Mouse (Mus musculus) erythroblast, adult 5-6 weeks (primary cell): ENCODE results near the gene BC028528. TPM values are rescaled to one million over a fixed set of nuclear protein-coding genes. Genes with fewer than 3 reads are reported as not detected.
"Not testable (repeated sequence)": the region's sequence is repeated elsewhere in the genome, so short reads cannot be mapped to it uniquely, and the experiment has no call there.

Source experiments
- ATAC-seq: replicated peaks from 2 replicates; pipeline ENCODE4 v1.8.0; 2016; ENCODE audit warnings: moderate number of reproducible peaks, mild to moderate bottlenecking, moderate TSS enrichment, inconsistent platforms; ENCODE audit not compliant: poor library complexity, low FRiP score, severe bottlenecking
- total RNA-seq, 2 experiments: library from RNA; stranded (forward) in 1 of 2; stranded (reverse) in 1 of 2; fragments of 150-400 nt in 1 of 2; fragments of 200-764, 138-1000 nt in 1 of 2; gene quantifications; 2 replicates each; pipeline versions ENCODE4 v1.2.3 to v1.2.4; 2015 to 2017; ENCODE audit warnings: low replicate concordance in 2 of 2

BC028528 gene
- total RNA-seq, 2 experiments from 2014 or later = 15.9 to 37.9 TPM

GRCm38 (mm10) chr3:95882816-95883425, 8.9 kb downstream of the BC028528 start:
- no peak for ATAC-seq

GRCm38 (mm10) chr3:95881979-95882815, 9.6 kb downstream of the BC028528 start, which contains the start of gene Ciart:
Gene Ciart, minus strand, starts transcription at chr3:95882251.
- ATAC-seq = peak; percentile 99

DNA sequence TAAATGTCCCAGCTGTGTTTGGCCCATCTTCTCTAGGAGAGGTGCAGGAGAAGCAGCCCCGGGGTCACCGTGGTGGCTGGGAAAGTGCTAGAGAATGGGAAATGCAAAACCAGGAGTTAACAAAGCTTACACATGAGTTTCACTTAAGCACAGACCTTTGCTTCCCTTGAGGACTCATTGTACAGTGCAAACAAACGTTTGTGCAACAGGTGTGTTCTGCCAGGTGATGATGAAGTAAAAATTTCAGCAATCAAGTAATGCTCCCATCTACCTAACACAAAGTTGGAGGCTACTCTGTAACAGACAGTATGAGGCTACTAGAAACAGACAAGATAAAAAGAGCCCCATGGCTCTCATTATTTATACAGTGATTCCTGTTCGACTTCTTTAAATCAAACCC, 12.7 kb downstream of the BC028528 start:
- ATAC-seq = no peak

GRCm38 (mm10) chr3:95872048-95872447, 19.8 kb downstream of the BC028528 start:
- peak; percentile 24; the same call in 1 of the 2 replicates for ATAC-seq

GRCm38 (mm10) chr3:95871392-95871867, 20.4 kb downstream of the BC028528 start, which contains the start of gene Mrps21:
Gene Mrps21, minus strand, starts transcription at chr3:95871519.
- ATAC-seq = peak; percentile 94

- ATAC-seq = peak; percentile 28; the same call in 1 of the 2 replicates
Measured at GRCm38 (mm10) chr3:95870976-95871375, 20.8 kb downstream of the BC028528 start.

GRCm38 (mm10) chr3:95867408-95867807, 24.4 kb downstream of the BC028528 start:
- no peak for ATAC-seq

DNA sequence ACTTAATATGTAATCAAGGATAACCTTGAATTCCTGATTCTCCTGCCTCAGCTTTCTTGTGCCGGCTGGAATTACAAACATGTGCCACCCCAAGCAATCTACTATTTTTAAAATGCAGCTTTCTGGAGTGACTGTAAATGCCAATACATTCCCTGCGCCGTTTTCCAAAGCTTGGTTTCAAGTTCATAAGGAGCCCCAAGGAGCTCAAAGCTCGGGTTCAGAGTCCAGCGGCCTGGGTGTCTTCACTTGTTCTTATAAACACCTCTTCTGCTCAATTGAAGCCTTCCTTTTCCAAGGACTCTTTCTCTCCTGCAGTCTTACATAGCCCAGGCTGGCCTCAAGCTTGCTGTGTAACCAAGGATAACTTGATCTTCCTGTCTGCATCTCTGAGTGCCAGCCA, 25.7 kb downstream of the BC028528 start:
- no peak for ATAC-seq

GRCm38 (mm10) chr3:95865571-95865970, 26.2 kb downstream of the BC028528 start:
- no peak for ATAC-seq

DNA sequence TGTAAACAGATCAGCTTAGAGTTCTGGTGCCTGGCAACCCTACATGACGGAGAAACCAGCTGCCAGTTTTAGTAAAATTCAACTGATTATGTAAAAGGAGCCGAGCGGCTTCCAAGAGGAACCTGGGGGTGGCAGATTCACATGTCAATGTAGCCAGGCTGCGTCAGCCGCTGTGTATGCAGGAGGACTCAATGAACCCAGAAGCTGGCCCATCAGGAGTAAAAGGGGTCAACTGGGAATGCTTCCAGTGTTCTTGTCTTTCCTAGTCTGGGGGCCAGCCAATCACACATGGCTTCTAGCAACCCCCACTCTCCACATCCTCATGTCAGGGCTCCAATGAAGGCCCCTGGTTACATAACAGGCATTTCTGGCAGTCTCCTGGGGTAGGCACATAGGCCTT, 26.8 kb downstream of the BC028528 start:
- no peak for ATAC-seq

GRCm38 (mm10) chr3:95863578-95863977, 28.2 kb downstream of the BC028528 start:
- no peak for ATAC-seq

DNA sequence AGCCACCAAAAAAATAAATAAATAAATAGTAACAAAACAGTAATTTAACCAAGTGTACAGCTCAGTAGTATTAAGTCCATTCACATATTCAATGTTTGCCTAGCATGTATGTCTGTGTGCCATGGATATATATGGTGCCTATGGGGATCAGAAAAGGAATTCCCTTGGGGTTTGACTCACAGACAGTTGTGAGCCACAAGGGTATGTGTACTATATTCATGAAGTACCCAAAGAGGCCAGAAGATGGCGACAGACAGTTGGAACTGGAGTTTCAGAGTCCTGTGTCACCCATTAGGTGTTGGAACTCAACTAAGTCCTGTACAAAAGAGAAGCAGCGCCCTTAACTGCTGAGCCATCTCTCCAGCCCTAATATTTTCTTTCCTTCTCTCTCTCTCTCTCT, 30.0 kb downstream of the BC028528 start:
- peak; percentile 91 for ATAC-seq

- ATAC-seq = no peak
Measured at GRCm38 (mm10) chr3:95861216-95861615, 30.6 kb downstream of the BC028528 start.

- ATAC-seq = no peak
Measured at GRCm38 (mm10) chr3:95860323-95860722, 31.5 kb downstream of the BC028528 start.

GRCm38 (mm10) chr3:95858278-95858677, 33.5 kb downstream of the BC028528 start:
- not testable (repeated sequence) for ATAC-seq

DNA sequence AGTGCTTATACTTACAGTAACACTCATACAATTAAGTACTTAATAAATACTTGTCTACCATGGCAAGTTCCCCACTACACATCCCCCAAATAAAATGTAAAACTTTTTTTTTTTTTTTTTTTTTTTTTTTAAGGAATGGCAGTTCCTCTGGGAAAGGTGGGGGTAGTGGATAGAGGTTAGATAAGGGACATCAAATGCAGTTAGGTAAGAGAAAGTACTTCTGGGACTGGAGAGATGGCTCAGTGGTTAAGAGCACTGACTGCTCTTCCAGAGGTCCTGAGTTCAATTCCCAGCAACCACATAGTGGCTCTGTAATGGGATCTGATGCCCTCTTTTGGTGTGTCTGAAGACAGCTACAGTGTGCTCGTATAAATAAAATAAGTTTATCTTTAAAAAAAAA, 34.8 kb downstream of the BC028528 start:
- ATAC-seq = not testable (repeated sequence)

DNA sequence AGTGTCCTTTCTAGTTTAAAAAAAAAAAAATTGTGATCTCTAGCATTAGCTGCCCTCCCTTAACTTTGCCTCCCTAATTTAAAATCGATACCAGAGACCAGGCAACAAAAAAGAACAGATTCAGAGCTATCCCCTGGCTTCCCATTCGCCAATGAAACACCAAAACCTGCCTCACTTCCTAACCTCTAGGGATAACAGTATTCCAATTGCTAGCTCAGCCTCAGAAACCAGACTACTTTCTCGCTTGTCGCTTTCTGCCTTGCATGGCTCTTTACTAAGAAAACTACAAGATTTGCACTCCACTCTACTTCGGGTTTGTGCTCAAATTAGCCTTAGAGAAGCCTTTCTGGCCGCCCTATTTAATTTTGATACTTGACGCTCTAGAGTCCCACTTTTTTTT, 35.7 kb downstream of the BC028528 start:
- peak; percentile 16 for ATAC-seq

- ATAC-seq = peak; percentile 97
Measured at GRCm38 (mm10) chr3:95855502-95856089, 36.2 kb downstream of the BC028528 start, which contains the start of gene Prpf3. Gene Prpf3, minus strand, starts transcription at chr3:95855885.

DNA sequence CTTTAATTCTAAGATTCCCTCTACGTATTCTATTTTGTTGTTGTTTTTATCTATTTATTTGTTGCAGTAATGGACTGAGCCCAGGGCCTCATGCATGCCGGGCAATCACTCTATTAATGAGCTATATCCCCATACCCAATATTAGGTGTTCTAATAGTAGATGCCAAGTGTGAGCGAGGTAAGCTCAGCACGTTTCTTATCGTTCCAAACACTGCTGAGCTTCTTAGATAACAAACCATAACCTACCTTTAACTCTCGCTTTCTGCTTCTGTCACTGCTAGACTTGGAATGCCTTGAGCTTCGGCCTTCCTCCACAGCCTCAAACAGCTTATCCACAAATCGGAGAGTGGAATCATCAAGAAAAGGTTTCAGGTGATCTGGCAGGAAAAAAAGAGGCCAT, 40.5 kb downstream of the BC028528 start:
- ATAC-seq = no peak

- no peak for ATAC-seq
Measured at GRCm38 (mm10) chr3:95850611-95851010, 41.2 kb downstream of the BC028528 start.
